Mouse (Mus musculus) embryo, embryonic 11.5 days (tissue): ENCODE results near the gene Adam1b.

Source experiments
- DNase-seq: peaks from one replicate; pipeline ENCODE4 v3.0.0-alpha.2; 2012; ENCODE audit warnings: low read depth, low spot score

Gene Adam1b

DNA sequence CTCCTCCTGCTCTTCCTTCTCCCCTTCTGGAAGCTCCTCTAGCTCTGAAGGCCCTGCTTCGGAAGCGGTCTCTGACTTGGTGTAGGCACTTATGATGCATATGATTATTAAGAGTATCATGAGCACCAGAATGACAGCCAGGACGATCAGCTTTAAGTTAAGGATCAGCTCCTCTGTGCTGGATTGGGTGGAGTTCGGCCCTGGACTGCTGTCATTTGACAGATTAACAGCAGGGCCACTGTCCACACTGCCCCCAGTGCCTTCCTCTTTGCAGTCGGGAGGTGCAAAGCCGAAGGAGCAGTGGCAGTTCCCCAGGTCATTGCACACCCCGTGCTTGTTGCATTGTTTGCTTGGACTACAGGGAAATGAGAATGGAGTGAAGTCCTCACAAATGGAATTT, 2.5 kb downstream of the Adam1b start:
- no peak for DNase-seq

DNA sequence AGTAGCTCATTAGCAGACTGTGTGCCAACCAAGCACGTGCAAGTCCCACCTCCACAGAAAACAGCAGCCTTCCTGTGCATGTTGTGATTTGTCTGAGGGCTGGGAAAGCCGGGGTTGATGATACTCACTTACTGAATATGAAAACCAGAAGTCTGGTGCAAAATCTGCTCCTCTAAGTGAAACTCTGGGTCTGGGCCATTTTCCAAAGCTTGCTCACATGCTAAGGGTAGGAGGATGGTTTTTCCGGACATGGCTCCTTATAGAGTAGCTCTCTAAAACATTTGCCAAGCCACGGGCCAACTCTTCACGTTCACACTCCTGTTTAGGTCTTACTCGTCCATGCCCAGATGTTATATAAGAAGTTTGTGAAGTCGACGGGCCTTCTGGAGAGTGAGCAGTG, 9.9 kb downstream of the Adam1b start:
- DNase-seq, result no peak

DNA sequence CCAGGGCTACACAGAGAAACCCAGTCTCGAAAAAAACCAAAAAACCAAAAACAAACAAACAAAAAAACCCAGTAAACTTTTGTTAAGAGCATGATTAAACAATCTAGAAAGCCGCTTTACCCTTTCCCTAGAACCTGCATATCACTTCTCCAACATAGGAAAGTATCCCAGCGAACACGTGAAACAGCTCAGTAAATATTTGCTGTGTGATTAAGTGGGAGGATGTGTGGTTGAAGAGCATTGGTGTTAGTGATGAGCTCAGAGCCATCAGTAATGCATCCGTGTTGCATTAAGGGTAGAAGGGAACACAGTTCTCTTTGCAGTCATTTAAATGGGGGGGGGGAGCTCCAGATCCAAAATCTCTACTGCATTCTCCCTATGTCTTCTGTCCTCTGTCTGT, 18.4 kb downstream of the Adam1b start:
- no peak for DNase-seq

DNA sequence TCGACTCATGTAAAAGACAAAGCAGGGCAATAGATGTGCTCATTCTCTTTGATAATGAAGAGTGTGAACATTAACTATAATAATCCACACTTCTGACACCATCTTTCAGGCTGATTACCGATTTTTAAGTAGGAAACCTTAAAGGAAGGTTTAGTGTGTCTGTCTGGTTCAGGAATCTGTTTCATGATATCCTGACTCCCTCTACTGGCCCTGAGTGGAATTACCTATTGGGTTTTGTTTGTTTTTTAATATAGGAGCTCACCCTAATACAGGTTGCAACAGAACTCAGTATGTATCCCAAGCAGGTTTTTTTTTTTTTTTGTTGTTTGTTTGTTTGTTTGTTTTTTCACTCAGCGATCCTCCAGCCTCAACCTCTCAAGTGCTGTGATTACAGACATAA, 25.6 kb downstream of the Adam1b start:
- peak; percentile 51 for DNase-seq

DNA sequence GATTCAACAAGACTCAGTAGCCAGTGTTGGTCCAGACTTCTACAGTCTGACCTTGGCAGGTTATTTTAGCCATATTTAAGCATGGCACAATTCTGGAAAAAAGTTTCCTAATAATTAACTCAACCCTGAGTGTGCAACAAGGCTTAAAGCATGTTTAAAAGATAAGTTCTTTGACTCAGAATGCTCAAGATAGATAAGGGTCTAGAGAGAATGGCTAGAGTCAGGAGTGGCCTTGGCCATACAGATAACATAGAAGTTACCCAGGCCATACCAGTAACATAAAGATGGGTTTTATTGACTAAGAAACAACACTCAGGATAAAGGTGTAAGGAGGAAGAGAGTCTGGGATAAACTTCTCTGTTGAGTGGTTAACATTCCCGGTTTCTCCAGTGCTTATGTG, 27.2 kb downstream of the Adam1b start:
- DNase-seq, result no peak

DNA sequence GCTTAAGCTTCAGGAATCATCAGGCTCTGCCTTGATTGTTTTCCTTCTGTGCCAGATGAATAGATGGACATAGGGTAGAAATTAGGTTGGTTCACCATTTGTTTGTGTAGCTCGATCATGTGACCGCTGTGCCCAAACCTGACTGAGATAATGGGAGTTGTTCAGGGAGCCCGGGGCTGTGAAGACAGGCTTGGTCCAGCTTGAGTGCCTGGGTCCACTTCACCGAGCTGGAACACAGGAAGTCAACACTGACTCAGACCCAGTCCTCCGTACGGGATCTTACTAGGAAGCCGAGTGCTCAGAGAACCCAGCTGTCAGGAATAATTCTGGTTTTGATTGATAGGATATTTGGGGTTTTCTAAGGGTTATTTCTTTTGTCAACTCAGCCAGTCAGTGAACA, 28.6 kb downstream of the Adam1b start:
- no peak for DNase-seq

DNA sequence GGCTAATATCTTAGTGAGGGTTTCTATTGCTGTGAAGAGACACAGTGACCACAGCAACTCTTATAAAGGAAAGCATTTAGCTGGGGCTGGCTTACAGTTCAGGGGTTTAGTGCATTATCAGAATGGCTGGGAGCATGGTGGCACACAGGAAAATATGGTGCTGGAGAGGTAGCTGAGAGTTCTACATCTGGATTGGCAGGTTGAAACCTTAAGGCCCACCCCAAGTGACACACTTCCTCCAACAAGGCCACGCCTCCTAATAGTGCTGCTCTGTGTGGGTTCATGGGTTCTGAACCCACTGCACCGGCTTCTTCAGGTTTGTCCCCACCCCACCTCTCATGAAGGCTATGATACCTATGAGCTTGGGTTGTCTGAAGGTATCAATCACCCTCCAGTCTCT, 30.8 kb downstream of the Adam1b start:
- no peak for DNase-seq

DNA sequence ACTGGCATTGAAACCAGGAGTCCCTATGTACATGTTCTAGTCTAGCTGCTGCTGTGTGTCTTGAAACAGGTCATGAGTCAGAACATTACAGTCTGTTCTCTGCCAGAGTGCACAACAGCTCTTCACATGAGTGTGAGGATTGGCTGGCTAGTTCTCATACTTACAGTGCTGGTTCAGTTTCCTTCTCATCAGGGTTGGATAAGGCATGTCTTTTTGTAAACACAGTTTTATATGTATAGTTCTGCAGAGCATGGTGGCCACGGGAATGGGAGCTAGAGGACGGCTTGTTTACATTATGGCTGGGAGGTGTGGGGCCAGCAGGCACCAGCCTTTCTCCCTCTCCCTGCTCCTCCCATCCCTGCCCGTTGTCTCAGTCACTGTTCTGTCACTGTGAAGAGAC, 33.7 kb downstream of the Adam1b start:
- no peak for DNase-seq

DNA sequence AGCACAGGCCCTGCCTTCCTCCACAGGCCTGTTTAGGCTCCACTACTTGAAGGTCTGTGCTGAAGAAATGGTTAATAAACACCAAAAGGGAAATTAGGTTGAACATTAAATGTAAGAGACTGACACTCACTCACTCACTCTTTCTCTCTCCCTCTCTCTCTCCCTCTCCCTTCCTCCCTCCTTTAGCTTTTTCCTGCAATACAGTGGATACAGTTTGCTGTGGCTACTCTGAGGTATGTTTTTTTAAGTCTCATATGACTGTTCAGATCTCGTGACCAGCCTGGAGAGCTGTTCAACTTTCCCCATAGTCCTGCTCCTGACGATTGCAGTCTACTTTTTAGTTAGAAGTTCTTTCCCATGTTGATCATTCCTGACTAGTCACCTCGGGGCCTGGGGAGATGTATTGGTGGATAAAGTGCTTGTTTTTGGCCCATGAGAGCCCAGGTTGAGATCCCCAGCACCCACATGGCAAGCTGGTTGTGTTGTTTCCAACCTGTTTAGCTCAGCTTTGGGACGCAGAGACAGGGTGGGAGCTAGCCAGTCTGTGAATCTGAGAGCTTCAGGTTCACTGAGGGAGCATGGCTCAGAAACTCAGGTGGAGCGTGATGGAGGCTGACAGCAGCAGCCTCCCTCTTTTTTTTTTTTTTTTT, 39.5 kb downstream of the Adam1b start:
- DNase-seq, result no peak

DNA sequence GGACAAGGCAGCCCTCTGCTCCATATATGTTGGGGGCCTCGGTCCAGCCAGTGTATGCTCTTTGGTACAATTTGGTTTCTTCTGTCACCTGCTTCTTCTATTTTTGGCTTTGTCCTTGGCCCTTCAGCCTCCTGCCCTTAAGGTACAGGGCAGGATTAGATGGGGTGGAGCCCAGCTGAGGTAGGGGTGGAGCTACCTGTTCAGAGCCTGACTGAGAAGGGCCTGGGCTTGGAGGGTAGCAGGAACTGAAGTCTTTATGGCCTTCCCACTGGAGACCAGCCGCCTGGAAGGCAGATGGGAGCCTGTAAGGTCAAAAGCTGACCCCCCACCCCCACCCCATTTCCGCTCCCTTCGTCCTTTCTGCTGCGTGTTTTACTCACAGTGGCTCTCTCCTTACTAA, 40.3 kb downstream of the Adam1b start:
- no peak for DNase-seq

DNA sequence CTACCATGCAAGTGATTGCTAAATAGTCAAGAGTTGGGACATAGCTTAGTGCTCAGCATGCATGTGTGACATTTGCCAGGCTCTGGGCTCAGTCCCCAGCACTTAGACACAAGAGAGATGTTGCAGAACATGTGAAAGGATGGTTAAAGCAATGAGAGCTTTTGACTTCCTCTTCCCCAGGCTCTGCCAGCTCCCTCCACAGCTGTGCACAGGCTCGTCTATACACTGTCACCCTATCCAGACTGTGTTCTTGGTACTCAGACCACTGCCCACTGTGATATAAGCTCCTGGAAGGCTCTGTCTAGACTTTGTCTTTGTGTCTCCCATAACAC, 41.1 kb downstream of the Adam1b start:
- DNase-seq, result no peak

DNA sequence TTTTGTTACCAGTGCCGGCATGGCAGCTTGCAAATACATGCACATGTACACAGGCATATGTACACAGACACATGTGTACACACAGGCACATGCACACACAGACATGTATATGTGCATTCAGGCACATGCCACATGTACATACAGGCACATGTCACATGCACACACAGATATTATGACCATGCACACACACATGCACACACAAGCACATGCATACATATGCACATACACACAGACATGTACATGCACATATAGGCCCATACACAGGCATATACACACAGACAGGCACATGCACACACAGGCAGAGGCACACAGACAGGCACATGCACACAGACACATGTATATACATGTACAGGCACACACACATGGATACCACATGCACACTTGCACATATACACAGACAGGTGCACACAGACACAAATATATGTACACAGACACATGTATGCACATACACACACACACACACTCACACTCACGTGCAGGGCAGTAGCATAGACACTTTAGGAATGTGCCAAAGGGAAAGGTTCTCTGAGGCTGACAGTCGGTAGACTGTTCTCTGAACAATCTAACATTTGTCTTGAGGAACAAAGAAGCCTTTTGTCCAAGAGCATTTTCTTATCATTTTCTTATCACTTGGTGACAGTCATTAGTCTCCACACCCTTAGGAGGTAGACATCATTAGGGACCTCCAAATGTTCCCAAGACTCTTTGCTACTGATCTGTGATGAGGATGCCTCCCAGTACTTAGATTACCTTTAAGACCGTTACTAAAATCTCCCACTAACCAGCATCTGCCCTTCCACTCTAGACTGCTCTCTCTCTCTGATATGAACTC, 41.7 kb downstream of the Adam1b start:
- DNase-seq, result no peak

DNA sequence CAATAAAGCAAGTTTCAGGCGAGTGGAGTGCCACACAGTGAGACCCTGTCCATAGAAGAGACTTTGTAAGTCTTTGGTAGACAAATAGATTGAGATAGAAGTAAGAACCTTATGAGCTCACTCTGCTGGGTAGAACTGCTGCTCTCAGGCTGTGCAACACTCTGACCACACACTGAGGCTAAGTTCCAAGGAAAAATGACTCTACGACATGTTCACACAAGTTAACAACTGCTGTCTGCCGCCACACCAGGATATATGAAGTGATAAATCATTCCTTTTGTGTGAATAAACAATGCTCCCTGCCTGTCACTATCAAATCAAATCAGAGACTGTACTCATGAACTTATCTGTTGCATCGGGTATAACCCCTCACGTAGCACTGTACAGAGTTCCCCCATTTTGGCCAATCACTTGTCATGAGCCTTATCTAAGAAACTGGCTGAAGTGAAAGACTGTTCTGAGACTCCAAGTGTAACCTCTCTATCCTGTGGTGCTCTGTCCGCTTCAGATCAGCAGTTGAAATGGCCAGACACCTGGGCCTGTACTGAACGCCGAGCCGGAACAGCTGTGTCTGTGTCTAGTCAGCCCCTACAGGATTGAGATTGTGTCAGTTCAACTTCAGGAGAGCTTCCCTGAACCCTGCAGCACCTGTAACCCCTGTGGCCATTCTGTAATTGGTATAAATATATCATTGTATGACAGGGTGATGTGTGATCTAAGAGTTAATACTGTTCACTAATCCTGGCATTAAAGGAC, 47.5 kb downstream of the Adam1b start:
- no peak for DNase-seq

DNA sequence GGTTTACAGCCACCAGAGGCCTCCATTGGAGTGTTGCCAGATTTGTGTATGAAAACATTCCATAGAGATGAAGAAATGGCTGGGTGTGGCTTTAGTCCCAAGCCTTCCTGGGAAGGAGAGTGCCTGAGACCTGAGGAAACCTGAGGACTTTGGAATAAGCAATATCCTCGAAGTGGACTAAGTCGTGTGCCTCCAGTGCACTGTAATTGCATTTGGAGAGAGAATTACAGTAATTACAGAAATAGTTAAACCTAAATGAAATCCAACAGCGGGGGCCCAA, 48.8 kb downstream of the Adam1b start:
- no peak for DNase-seq

DNA sequence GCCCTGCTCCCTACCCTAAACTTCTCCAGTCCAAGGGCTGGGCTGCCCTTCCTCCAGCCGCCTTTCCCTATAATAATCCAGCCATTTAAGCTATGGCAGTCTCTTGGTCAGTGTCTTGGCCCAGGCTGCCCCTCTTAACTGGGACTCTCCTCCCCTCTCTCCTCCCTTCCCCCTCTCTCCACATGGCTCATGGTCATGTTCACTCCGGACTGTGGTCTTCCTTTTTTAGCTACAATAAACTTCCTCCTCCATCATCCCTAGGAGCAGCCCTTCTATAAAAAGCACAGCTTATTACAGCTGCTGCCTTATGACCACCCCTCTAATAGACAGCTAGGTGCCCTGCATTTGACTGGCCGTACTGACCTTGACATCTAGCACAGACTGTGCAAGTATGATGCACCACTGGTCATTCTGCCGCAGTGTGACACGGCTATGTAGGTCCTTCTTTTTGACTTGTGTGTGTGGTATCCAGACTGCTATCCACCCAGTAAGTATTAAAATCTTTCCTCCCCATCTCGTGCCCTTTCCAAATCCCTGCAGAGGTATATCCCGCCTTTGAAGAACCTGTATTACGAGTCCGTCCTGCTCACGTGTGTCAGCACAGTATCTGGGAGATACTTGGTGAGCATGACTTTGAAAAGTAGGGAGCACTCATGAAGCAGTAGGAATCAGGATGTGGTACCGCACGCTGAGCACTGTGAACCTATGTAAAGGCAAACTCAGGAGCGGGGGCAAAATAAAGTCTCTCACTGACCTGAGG, 49.3 kb downstream of the Adam1b start:
- DNase-seq, result no peak

DNA sequence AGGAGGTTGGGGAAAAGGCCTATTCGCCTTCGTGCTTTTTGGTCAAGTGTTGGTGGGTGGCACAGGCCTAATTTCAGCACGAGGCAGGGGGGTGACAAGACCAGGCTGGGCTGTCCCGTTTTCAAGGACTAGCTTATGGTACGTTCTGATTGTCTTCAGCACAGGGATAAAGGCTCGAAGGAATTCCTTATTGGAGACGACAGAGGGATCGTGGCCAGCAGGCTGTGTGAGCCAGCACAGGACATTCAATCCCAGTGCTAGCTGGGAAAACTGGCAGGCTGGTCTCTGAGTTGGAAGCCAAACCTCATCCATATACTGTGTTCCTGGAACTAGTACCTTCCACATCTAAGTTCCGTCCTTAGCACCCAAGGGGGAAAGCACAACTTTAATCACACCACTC, 50.3 kb downstream of the Adam1b start:
- no peak for DNase-seq

DNA sequence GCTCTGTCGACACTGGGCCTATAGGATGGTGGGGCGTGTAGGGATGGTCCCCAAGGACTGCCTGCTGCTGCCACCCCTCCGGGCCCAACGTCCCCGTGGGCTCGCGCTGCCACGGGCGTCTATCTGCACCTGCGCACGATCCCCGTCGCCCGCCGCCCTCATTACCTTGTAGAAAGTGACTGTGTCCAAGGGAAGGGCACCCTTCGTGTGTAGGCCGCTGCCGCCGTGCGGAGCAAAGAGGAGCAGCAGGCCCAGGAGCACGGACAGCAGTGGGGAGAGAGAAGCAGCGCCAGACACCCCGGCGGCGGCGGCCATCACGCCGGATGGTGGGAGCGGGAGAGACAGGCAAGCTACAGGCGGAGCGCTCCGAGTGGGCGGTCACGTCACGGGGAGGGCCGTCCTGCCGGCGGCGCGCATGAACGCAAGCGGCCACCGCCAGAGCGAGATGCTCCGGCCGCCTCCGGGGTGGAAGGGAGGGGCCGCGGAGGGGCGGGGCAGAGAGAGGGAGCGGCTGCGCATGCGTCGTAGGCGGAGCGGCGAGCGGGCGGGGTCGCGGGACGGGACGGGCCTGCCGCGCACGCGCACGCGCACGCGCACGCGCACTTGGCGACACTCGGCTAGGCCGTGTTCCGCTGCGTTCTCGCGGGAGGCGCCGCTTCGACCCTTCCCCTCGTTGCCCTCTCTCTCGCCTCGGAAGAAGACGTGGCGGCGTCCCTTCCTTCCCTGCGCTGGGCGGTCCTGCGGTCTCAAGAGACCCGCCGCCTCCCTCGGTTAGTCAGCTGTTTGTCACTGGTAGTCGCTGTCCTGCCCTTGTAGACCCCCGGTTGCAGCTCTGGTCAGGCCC, 51.0 kb downstream of the Adam1b start, which contains the start of gene Erp29:
Gene Erp29, minus strand, starts transcription at position 481 of the 844 bp plus-strand sequence.
- DNase-seq, result peak; percentile 93

DNA sequence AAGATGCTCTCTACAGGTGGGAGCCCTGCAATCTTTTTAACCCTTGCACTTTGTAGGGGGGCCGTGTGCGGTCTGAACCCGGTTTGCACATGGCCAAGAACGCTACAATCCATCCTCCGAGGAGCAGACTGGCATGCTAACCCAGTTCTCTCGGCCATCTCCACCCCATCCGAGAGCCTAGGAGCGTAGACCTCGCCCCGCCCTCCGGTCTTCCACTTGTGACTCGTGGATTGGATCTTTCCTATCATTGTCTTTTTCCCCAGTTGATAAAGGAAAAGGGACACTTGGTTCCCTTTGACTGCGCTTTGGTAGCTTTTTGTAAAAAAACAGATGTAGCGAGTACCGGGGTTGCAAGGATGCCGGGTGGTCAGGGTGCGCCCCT, 51.6 kb downstream of the Adam1b start, which contains the start of gene Tmem116:
Gene Tmem116, plus strand, starts transcription at position 250 of the 382 bp plus-strand sequence.
- peak; percentile 35 for DNase-seq

DNA sequence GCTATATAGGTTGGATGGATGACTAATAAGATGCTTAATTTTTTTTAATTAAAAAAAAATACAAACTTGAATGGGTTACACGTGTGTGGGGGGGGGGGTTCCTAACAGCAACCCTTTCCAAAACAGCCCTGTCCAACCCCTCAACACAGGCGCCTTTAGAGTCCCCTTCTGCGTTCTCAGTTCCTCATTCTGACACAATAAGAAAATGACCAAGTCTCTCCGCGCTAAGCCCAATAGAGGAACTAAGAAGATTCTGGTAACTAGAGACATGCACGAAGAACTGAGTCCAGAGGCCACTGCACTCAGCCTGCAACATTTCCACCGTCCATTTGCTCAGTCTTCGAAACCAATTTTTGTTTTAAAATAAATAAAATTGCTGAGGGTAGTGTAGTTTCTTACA, 52.0 kb downstream of the Adam1b start:
- no peak for DNase-seq

DNA sequence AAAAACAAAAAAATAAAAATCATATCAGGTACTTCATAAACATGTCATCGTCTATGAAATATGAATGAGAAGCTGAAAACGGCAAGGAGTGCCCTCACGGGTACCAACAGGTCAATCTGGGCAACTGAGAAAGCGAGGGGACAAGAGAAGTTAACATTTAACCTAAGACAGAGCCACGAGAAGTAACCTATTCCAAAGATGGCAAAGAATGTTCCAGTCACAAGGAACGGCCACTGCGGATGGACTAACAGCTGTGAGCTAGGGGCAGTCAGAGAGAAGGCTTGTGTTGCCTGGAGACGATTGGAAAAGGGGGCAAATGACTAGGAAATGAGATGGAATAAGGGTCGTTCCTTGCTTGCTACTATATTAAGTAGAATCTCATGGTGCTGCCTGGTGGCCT, 52.8 kb downstream of the Adam1b start:
- no peak for DNase-seq
